Mouse (Mus musculus): ENCODE data around the gene Wnt10a. TPM values are rescaled to one million over a fixed set of nuclear protein-coding genes. Genes with fewer than 3 reads are reported as not detected.

The Wnt10a gene
- polyA plus RNA-seq, 1 experiment from 2014 or later = 6.7 TPM

- no peaks in the 10 kb centered on the region for H3K9me3 ChIP-seq (ENCODE audit: control insufficient read depth, low read length)
- H3K27ac ChIP-seq (replicated peaks; ENCODE audit: low read depth, low read length) = no peak overlapping the region
- DNase-seq (ENCODE audit: low spot score) = no peak
- H3K4me3 ChIP-seq (ENCODE audit: low read depth, low read length) = no peak overlapping the region
- no peak for ATAC-seq (ENCODE audit: low read depth)
- no peak overlapping the region for H3K4me2 ChIP-seq (ENCODE audit: low read depth, low read length)
- WGBS = 79% methylated on average over 5 of the region's 5 CpGs
- H3K9ac ChIP-seq (ENCODE audit: low read depth, low read length) = no peak overlapping the region
- no peaks in the 10 kb centered on the region for H3K36me3 ChIP-seq (ENCODE audit: control insufficient read depth, insufficient read depth, low read length)
- peaks cover 4% of the 10 kb centered on the region; the same call in 1 of the 2 replicates for H3K27me3 ChIP-seq (replicated peaks; ENCODE audit: control insufficient read depth, insufficient read depth, low read length)
- no peaks in the 10 kb centered on the region for H3K4me1 ChIP-seq (ENCODE audit: control insufficient read depth, insufficient read depth, low read length)
Measured at GRCm38 (mm10) chr1:74843090-74843489, 51.8 kb downstream of the Wnt10a start.

GRCm38 (mm10) chr1:74846341-74846740, 55.0 kb downstream of the Wnt10a start:
- Histone ChIP-seq H3K9me3 (ENCODE audit: control insufficient read depth, low read length) (no peaks in the 10 kb centered on the region), H3K36me3 (ENCODE audit: control insufficient read depth, insufficient read depth, low read length) (no peaks in the 10 kb centered on the region), H3K9ac (ENCODE audit: low read depth, low read length) (no peak overlapping the region), H3K4me1 (ENCODE audit: control insufficient read depth, insufficient read depth, low read length) (no peaks in the 10 kb centered on the region), H3K4me2 (ENCODE audit: low read depth, low read length) (no peak overlapping the region), H3K27me3 (replicated peaks; ENCODE audit: control insufficient read depth, insufficient read depth, low read length) (peaks cover 24% of the 10 kb centered on the region), H3K4me3 (ENCODE audit: low read depth, low read length) (no peak overlapping the region), H3K27ac (replicated peaks; ENCODE audit: low read depth, low read length) (no peak overlapping the region)
- WGBS = 30% methylated on average over 9 of the region's 9 CpGs
- ATAC-seq (ENCODE audit: low read depth) (no peak), DNase-seq (ENCODE audit: low spot score) (peak; percentile 10)

GRCm38 (mm10) chr1:74848946-74849345, 57.6 kb downstream of the Wnt10a start:
- H3K9me3 ChIP-seq (ENCODE audit: control insufficient read depth, low read length) = no peaks in the 10 kb centered on the region
- DNase-seq (ENCODE audit: low spot score) (no peak), ATAC-seq (ENCODE audit: low read depth) (no peak)
- no peak overlapping the region for H3K4me3 ChIP-seq (ENCODE audit: low read depth, low read length)
- H3K9ac ChIP-seq (ENCODE audit: low read depth, low read length) = no peak overlapping the region
- H3K36me3 ChIP-seq (ENCODE audit: control insufficient read depth, insufficient read depth, low read length) = no peaks in the 10 kb centered on the region
- no peak overlapping the region for H3K4me2 ChIP-seq (ENCODE audit: low read depth, low read length)
- H3K27ac ChIP-seq (replicated peaks; ENCODE audit: low read depth, low read length) = no peak overlapping the region
- WGBS = 55% methylated on average over 5 of the region's 5 CpGs
- peaks cover 48% of the 10 kb centered on the region for H3K27me3 ChIP-seq (replicated peaks; ENCODE audit: control insufficient read depth, insufficient read depth, low read length)
- H3K4me1 ChIP-seq (ENCODE audit: control insufficient read depth, insufficient read depth, low read length) = no peaks in the 10 kb centered on the region

DNA sequence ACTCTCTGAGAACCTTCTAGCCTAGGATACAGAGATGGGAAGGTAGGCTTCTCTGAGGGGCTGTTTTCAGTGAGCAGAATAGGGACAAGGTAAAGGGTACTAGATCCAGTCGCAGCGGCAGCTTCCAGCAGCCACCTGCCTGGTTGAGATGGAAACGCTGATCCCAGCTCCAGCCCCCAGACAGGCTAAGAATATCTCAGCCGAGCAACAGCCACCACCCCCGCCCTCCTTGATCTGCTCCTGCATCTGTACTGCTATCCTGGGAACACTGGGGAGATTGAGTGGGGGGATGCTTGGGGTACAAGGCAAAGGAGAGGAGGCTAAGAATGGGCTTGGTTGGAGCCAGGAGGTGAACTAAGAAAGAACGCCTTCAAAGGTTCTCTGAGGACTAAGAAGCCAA, 58.9 kb downstream of the Wnt10a start:
- Histone ChIP-seq H3K9me3 (ENCODE audit: control insufficient read depth, low read length) (no peaks in the 10 kb centered on the region), H3K27me3 (replicated peaks; ENCODE audit: control insufficient read depth, insufficient read depth, low read length) (peaks cover 58% of the 10 kb centered on the region), H3K4me2 (ENCODE audit: low read depth, low read length) (no peak overlapping the region), H3K36me3 (ENCODE audit: control insufficient read depth, insufficient read depth, low read length) (no peaks in the 10 kb centered on the region), H3K27ac (replicated peaks; ENCODE audit: low read depth, low read length) (no peak overlapping the region), H3K9ac (ENCODE audit: low read depth, low read length) (no peak overlapping the region), H3K4me3 (ENCODE audit: low read depth, low read length) (no peak overlapping the region), H3K4me1 (ENCODE audit: control insufficient read depth, insufficient read depth, low read length) (0 out of 2 replicates have a peak, but pooled peaks cover 4% of the 10 kb centered on the region)
- no peak for DNase-seq (ENCODE audit: low spot score)
- no peak for ATAC-seq (ENCODE audit: low read depth)
- WGBS = 25% methylated on average over 6 of the region's 6 CpGs

DNA sequence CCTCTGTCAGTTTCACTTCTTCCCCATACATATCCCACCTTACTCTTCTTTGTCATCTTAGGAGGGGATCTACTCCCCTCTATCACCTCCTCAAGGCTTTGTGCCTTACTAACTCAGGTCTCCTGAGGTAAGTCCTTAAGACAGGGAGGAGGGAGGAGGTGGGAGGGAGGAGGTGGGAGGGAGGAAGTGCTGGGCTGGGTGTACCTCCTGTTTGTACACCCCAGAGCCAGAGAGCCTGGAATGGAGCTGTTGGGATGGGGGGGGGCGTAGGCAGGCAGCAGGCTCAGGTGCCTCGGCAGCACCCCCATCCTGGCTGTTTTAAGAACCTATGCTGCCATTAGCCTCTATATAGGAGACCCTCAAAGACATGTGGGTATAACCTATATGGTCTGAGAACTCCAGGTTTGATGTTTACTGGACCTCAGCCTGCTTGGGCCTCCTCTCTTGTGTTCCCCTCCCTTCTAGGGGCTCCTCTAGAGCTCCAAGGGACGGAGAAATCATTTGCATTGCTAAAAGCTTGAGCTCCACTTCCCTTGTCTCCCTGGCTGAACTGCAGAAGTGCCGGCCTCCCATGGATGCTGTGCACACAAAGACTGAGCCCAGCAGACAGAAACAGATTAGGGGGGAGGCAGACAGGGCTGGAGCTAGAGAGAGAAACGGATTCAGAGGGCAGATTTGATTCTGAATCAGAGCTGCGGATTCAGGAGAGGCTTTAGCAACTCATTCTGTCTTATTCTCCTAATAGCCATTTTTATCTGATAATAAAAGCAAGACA, 59.9 kb downstream of the Wnt10a start:
- no peak overlapping the region for H3K4me3 ChIP-seq (ENCODE audit: low read depth, low read length)
- H3K9ac ChIP-seq (ENCODE audit: low read depth, low read length) = no peak overlapping the region
- H3K4me1 ChIP-seq (ENCODE audit: control insufficient read depth, insufficient read depth, low read length) = 0 out of 2 replicates have a peak, but pooled peaks cover 8% of the 10 kb centered on the region
- H3K27me3 ChIP-seq (replicated peaks; ENCODE audit: control insufficient read depth, insufficient read depth, low read length) = peaks cover 68% of the 10 kb centered on the region
- ATAC-seq (ENCODE audit: low read depth) (no peak), DNase-seq (ENCODE audit: low spot score) (no peak)
- no peaks in the 10 kb centered on the region for H3K36me3 ChIP-seq (ENCODE audit: control insufficient read depth, insufficient read depth, low read length)
- no peak overlapping the region for H3K27ac ChIP-seq (replicated peaks; ENCODE audit: low read depth, low read length)
- no peaks in the 10 kb centered on the region for H3K9me3 ChIP-seq (ENCODE audit: control insufficient read depth, low read length)
- H3K4me2 ChIP-seq (ENCODE audit: low read depth, low read length) = no peak overlapping the region
- WGBS = 12% methylated on average over 6 of the region's 6 CpGs

Other genes with a start within 250 kb of the Wnt10a start
- gene Plcd4, start 248.6 kb upstream of the Wnt10a start, polyA plus RNA-seq (2014; fragmentation: Nextera tagmentation; extraction: Ambion mirVana) = 2.0 and 2.9 TPM in 2 replicates
- 29.1 and 31.2 TPM in 2 replicates for gene Usp37, start 247.2 kb upstream of the Wnt10a start, polyA plus RNA-seq (2014; fragmentation: Nextera tagmentation; extraction: Ambion mirVana)
- 7.4 and 8.1 TPM in 2 replicates for gene Zfp142, start 203.3 kb upstream of the Wnt10a start, polyA plus RNA-seq (2014; fragmentation: Nextera tagmentation; extraction: Ambion mirVana)
- gene Bcs1l, start 203.2 kb upstream of the Wnt10a start, polyA plus RNA-seq (2014; fragmentation: Nextera tagmentation; extraction: Ambion mirVana) = 16.6 and 18.9 TPM in 2 replicates
- gene Rnf25, start 190.1 kb upstream of the Wnt10a start, polyA plus RNA-seq (2014; fragmentation: Nextera tagmentation; extraction: Ambion mirVana) = 7.0 and 8.8 TPM in 2 replicates
- gene Stk36, start 190.1 kb upstream of the Wnt10a start, polyA plus RNA-seq (2014; fragmentation: Nextera tagmentation; extraction: Ambion mirVana) = 7.7 and 10.5 TPM in 2 replicates
- 18.2 and 20.1 TPM in 2 replicates for gene Ttll4, start 129.8 kb upstream of the Wnt10a start, polyA plus RNA-seq (2014; fragmentation: Nextera tagmentation; extraction: Ambion mirVana)
- 9.0 and 9.7 TPM in 2 replicates for gene Cyp27a1, start 77.9 kb upstream of the Wnt10a start, polyA plus RNA-seq (2014; fragmentation: Nextera tagmentation; extraction: Ambion mirVana)
- 4.5 and 6.4 TPM in 2 replicates for gene Prkag3, start 42.3 kb upstream of the Wnt10a start, polyA plus RNA-seq (2014; fragmentation: Nextera tagmentation; extraction: Ambion mirVana)
- 16.1 and 23.1 TPM in 2 replicates for gene Wnt6, start 19.6 kb upstream of the Wnt10a start, polyA plus RNA-seq (2014; fragmentation: Nextera tagmentation; extraction: Ambion mirVana)
- gene Cdk5r2, start 63.4 kb downstream of the Wnt10a start, polyA plus RNA-seq (2014; fragmentation: Nextera tagmentation; extraction: Ambion mirVana) = 0.60 and 0.79 TPM in 2 replicates
- gene Fev, start 93.9 kb downstream of the Wnt10a start, polyA plus RNA-seq (2014; fragmentation: Nextera tagmentation; extraction: Ambion mirVana) = not detected in 2 replicates
- not detected in 2 replicates for gene Cryba2, start 101.6 kb downstream of the Wnt10a start, polyA plus RNA-seq (2014; fragmentation: Nextera tagmentation; extraction: Ambion mirVana)
- 0.25 and 1.2 TPM in 2 replicates for gene Cfap65, start 144.1 kb downstream of the Wnt10a start, polyA plus RNA-seq (2014; fragmentation: Nextera tagmentation; extraction: Ambion mirVana)
- 2.0 and 2.2 TPM in 2 replicates for gene Ihh, start 160.2 kb downstream of the Wnt10a start, polyA plus RNA-seq (2014; fragmentation: Nextera tagmentation; extraction: Ambion mirVana)

Measured in embryonic facial prominence, embryonic 14.5 days (tissue).